Mouse (Mus musculus): ENCODE measurements around the gene Golga4.
"Not testable (repeated sequence)": the region's sequence is repeated elsewhere in the genome, so short reads cannot be mapped to it uniquely, and the experiment has no call there.

The Golga4 gene

GRCm38 (mm10) chr9:118584838-118585237, 78.8 kb downstream of the Golga4 start:
- DNase-seq (ENCODE audit: extremely low read depth, low read depth, low spot score), result no peak

- DNase-seq (ENCODE audit: extremely low read depth, low read depth, low spot score), result no peak
These were observed 79.9 kb downstream of the Golga4 start for GRCm38 (mm10) chr9:118585998-118586397.

- DNase-seq (ENCODE audit: extremely low read depth, low read depth, low spot score), result no peak
These were observed 81.0 kb downstream of the Golga4 start for GRCm38 (mm10) chr9:118587115-118587514.

- no peak for DNase-seq (ENCODE audit: extremely low read depth, low read depth, low spot score)
These were observed 83.2 kb downstream of the Golga4 start for GRCm38 (mm10) chr9:118589249-118589648.

- no peak for DNase-seq (ENCODE audit: extremely low read depth, low read depth, low spot score)
These were observed 84.2 kb downstream of the Golga4 start for GRCm38 (mm10) chr9:118590230-118590629.

GRCm38 (mm10) chr9:118591633-118592032, 85.6 kb downstream of the Golga4 start:
- DNase-seq (ENCODE audit: extremely low read depth, low read depth, low spot score), result no peak

- DNase-seq (ENCODE audit: extremely low read depth, low read depth, low spot score), result no peak
These were observed 86.7 kb downstream of the Golga4 start for GRCm38 (mm10) chr9:118592585-118593249.

- no peak for DNase-seq (ENCODE audit: extremely low read depth, low read depth, low spot score)
These were observed 87.4 kb downstream of the Golga4 start for GRCm38 (mm10) chr9:118593443-118593842.

GRCm38 (mm10) chr9:118596767-118597166, 90.7 kb downstream of the Golga4 start:
- DNase-seq (ENCODE audit: extremely low read depth, low read depth, low spot score), result no peak

- not testable (repeated sequence) for DNase-seq (ENCODE audit: extremely low read depth, low read depth, low spot score)
These were observed 94.3 kb downstream of the Golga4 start for GRCm38 (mm10) chr9:118600393-118600792.

- DNase-seq (ENCODE audit: extremely low read depth, low read depth, low spot score), result no peak
These were observed 96.5 kb downstream of the Golga4 start for GRCm38 (mm10) chr9:118602576-118602975.

GRCm38 (mm10) chr9:118606148-118606816, 100.2 kb downstream of the Golga4 start, which contains the start of gene Itga9:
TSS of gene Itga9 (plus strand) at chr9:118606690.
- DNase-seq (ENCODE audit: extremely low read depth, low read depth, low spot score), result no peak

- DNase-seq (ENCODE audit: extremely low read depth, low read depth, low spot score), result no peak
These were observed 100.8 kb downstream of the Golga4 start for GRCm38 (mm10) chr9:118606817-118607371.

- DNase-seq (ENCODE audit: extremely low read depth, low read depth, low spot score), result no peak
These were observed 101.8 kb downstream of the Golga4 start for GRCm38 (mm10) chr9:118607701-118608401.

GRCm38 (mm10) chr9:118608556-118608955, 102.5 kb downstream of the Golga4 start:
- no peak for DNase-seq (ENCODE audit: extremely low read depth, low read depth, low spot score)

- no peak for DNase-seq (ENCODE audit: extremely low read depth, low read depth, low spot score)
These were observed 104.0 kb downstream of the Golga4 start for GRCm38 (mm10) chr9:118610060-118610459.

GRCm38 (mm10) chr9:118611111-118611541, 105.1 kb downstream of the Golga4 start:
- DNase-seq (ENCODE audit: extremely low read depth, low read depth, low spot score), result no peak

- DNase-seq (ENCODE audit: extremely low read depth, low read depth, low spot score), result no peak
These were observed 106.0 kb downstream of the Golga4 start for GRCm38 (mm10) chr9:118611958-118612581.

- no peak for DNase-seq (ENCODE audit: extremely low read depth, low read depth, low spot score)
These were observed 111.2 kb downstream of the Golga4 start for GRCm38 (mm10) chr9:118617237-118617636.

- DNase-seq (ENCODE audit: extremely low read depth, low read depth, low spot score), result no peak
These were observed 112.7 kb downstream of the Golga4 start for GRCm38 (mm10) chr9:118618732-118619250.

GRCm38 (mm10) chr9:118620807-118621206, 114.7 kb downstream of the Golga4 start:
- DNase-seq (ENCODE audit: extremely low read depth, low read depth, low spot score), result no peak

Data from fat pad, adult 2 months (tissue).